Mouse (Mus musculus) left cerebral cortex, adult 18-20 months (tissue): Measurements from ENCODE around the gene Ppp1r15a. TPM values are rescaled to one million over a fixed set of nuclear protein-coding genes. Genes with fewer than 3 reads are reported as not detected.
"Not testable (repeated sequence)": the region's sequence is repeated elsewhere in the genome, so short reads cannot be mapped to it uniquely, and the experiment has no call there.

ENCODE experiments used
- DNase-seq, 2 experiments: peaks; one replicate each; pipeline ENCODE4 v3.0.0; 2021 to 2022; ENCODE audit warnings: low spot score in 2 of 2, mixed read lengths in 1 of 2
- total RNA-seq, 2 experiments: library from RNA; stranded (reverse); gene quantifications; 2 replicates each; pipeline ENCODE4 v1.2.3; 2021

Gene Ppp1r15a
- total RNA-seq, 2 experiments from 2014 or later = 23.1 to 25.9 TPM

GRCm38 (mm10) chr7:45486761-45487415, 39.2 kb downstream of the Ppp1r15a start, which contains the start of gene Gm45808:
Gm45808 (minus strand) TSS chr7:45486811.
- DNase-seq = no peak

- DNase-seq = no peak
These were observed 39.9 kb downstream of the Ppp1r15a start for GRCm38 (mm10) chr7:45486158-45486557.

GRCm38 (mm10) chr7:45484985-45485384, 41.1 kb downstream of the Ppp1r15a start:
- DNase-seq = not testable (repeated sequence)

- no peak for DNase-seq
These were observed 43.9 kb downstream of the Ppp1r15a start for GRCm38 (mm10) chr7:45482166-45482565.

- DNase-seq = peak; percentile 66 to 71
These were observed 44.6 kb downstream of the Ppp1r15a start, which contains the start of gene Tulp2 for GRCm38 (mm10) chr7:45481374-45481927. Tulp2 (plus strand) TSS chr7:45481877.

- DNase-seq = not testable (repeated sequence)
These were observed 45.8 kb downstream of the Ppp1r15a start for GRCm38 (mm10) chr7:45480310-45480709.

- no peak for DNase-seq
These were observed 47.3 kb downstream of the Ppp1r15a start for GRCm38 (mm10) chr7:45478774-45479173.

- peak; percentile 64 to 70 for DNase-seq
These were observed 49.1 kb downstream of the Ppp1r15a start for GRCm38 (mm10) chr7:45477003-45477402.

- DNase-seq = no peak
These were observed 49.6 kb downstream of the Ppp1r15a start for GRCm38 (mm10) chr7:45476453-45476852.

- DNase-seq = no peak
These were observed 50.6 kb downstream of the Ppp1r15a start for GRCm38 (mm10) chr7:45475291-45475969.

Other genes starting within 250 kb of the Ppp1r15a start
- gene Slc6a21, start 248.8 kb downstream of the Ppp1r15a start, total RNA-seq = not detected
- gene Trpm4, start 192.5 kb downstream of the Ppp1r15a start, total RNA-seq = 10 to 100 TPM; 19.0 to 26.5 TPM
- under 1 TPM; 0.19 to 0.30 TPM for gene Hrc, start 191.0 kb downstream of the Ppp1r15a start, total RNA-seq
- gene Ppfia3, start 159.2 kb downstream of the Ppp1r15a start, total RNA-seq = 100 to 1,000 TPM; 154 to 170 TPM
- 100 to 1,000 TPM; 133 to 165 TPM for gene Lin7b, start 155.7 kb downstream of the Ppp1r15a start, total RNA-seq
- gene Snrnp70, start 130.5 kb downstream of the Ppp1r15a start, total RNA-seq = 100 to 1,000 TPM; 372 to 395 TPM
- not detected for gene Kcna7, start 120.6 kb downstream of the Ppp1r15a start, total RNA-seq
- under 1 TPM in 1 of 2 experiments, not detected in 1; 0.19 TPM for gene Ntf5, start 112.6 kb downstream of the Ppp1r15a start, total RNA-seq
- gene Lhb, start 105.4 kb downstream of the Ppp1r15a start, total RNA-seq = not detected
- gene Gys1, start 91.4 kb downstream of the Ppp1r15a start, total RNA-seq = 10 to 100 TPM; 15.1 to 18.1 TPM
- gene Ruvbl2, start 88.2 kb downstream of the Ppp1r15a start, total RNA-seq = 10 to 100 TPM; 32.4 to 34.5 TPM
- gene Ftl1, start 66.4 kb downstream of the Ppp1r15a start, total RNA-seq = 100 to 1,000 TPM; 218 to 238 TPM
- gene Bax, start 59.4 kb downstream of the Ppp1r15a start, total RNA-seq = 10 to 100 TPM; 55.2 to 59.3 TPM
- under 1 TPM in 1 of 2 experiments, not detected in 1; 0.21 TPM for gene Tulp2, start 44.4 kb downstream of the Ppp1r15a start, total RNA-seq
- gene Gm45808, start 39.5 kb downstream of the Ppp1r15a start, total RNA-seq = 1 to 10 TPM; 2.5 to 3.8 TPM
- gene Dhdh, start 37.5 kb downstream of the Ppp1r15a start, total RNA-seq = 1 to 10 TPM; 3.9 to 4.7 TPM
- gene Nucb1, start 15.9 kb downstream of the Ppp1r15a start, total RNA-seq = 100 to 1,000 TPM; 111 to 112 TPM
- gene Plekha4, start 62 bp upstream of the Ppp1r15a start, total RNA-seq = 1 to 10 TPM; 6.1 to 8.2 TPM
- under 1 TPM; 0.37 to 0.56 TPM for gene Hsd17b14, start 28.6 kb upstream of the Ppp1r15a start, total RNA-seq
- 10 to 100 TPM; 25.3 to 26.9 TPM for gene Bcat2, start 43.9 kb upstream of the Ppp1r15a start, total RNA-seq
- gene Fgf21, start 89.2 kb upstream of the Ppp1r15a start, total RNA-seq = not detected
- not detected for gene Fut1, start 91.0 kb upstream of the Ppp1r15a start, total RNA-seq
- gene Izumo1, start 95.5 kb upstream of the Ppp1r15a start, total RNA-seq = under 1 TPM in 1 of 2 experiments, not detected in 1; 0.21 TPM
- gene Rasip1, start 101.2 kb upstream of the Ppp1r15a start, total RNA-seq = 1 to 10 TPM; 6.4 to 7.9 TPM
- 1 to 10 TPM; 2.0 to 2.6 TPM for gene Mamstr, start 113.7 kb upstream of the Ppp1r15a start, total RNA-seq
- gene Fut2, start 140.1 kb upstream of the Ppp1r15a start, total RNA-seq = under 1 TPM; 0.12 to 0.26 TPM
- 10 to 100 TPM; 11.1 to 13.3 TPM for gene Ntn5, start 157.8 kb upstream of the Ppp1r15a start, total RNA-seq
- gene Sec1, start 168.1 kb upstream of the Ppp1r15a start, total RNA-seq = 1 to 10 TPM; 1.2 to 1.7 TPM
- gene Car11, start 173.6 kb upstream of the Ppp1r15a start, total RNA-seq = 100 to 1,000 TPM; 215 to 220 TPM
- 10 to 100 TPM; 63.1 to 84.6 TPM for gene Dbp, start 178.8 kb upstream of the Ppp1r15a start, total RNA-seq
- 100 to 1,000 TPM; 331 to 369 TPM for gene Rpl18, start 189.2 kb upstream of the Ppp1r15a start, total RNA-seq
- gene Sphk2, start 191.7 kb upstream of the Ppp1r15a start, total RNA-seq = 10 to 100 TPM; 32.3 to 33.0 TPM
- under 1 TPM in 1 of 2 experiments, not detected in 1; 0.21 TPM for gene Fam83e, start 194.9 kb upstream of the Ppp1r15a start, total RNA-seq
- not detected for gene Spaca4, start 199.5 kb upstream of the Ppp1r15a start, total RNA-seq